Mouse (Mus musculus): ENCODE measurements at regions not wholly inside any gene's neighbourhood (a gene's known extent, or its start where the extent isn't known, plus 50 kb on each side); places are given as distances from the start of the nearest gene placed in this dataset.

- Histone ChIP-seq H3K27ac (ENCODE audit: low read length) (no peak overlapping the region), H3K36me3 (ENCODE audit: control insufficient read depth, insufficient read depth, low read length) (no peaks in the 10 kb centered on the region), H3K9me3 (replicated peaks; ENCODE audit: control insufficient read depth, low read length, poor library complexity, severe bottlenecking) (no peaks in the 10 kb centered on the region), H3K9ac (ENCODE audit: low read depth, low read length) (no peak overlapping the region), H3K4me2 (ENCODE audit: low read length) (no peak overlapping the region), H3K4me1 (ENCODE audit: control insufficient read depth, insufficient read depth, low read length) (no peaks in the 10 kb centered on the region), H3K4me3 (ENCODE audit: low read depth, low read length) (no peak overlapping the region), H3K27me3 (ENCODE audit: control insufficient read depth, insufficient read depth, low read depth, low read length) (no peaks in the 10 kb centered on the region)
- no peak for ATAC-seq
- 57% methylated on average over 2 of the region's 2 CpGs for WGBS
These were observed 120.2 kb upstream of the Rreb1 start for GRCm38 (mm10) chr13:37658034-37658433.

GRCm38 (mm10) chr13:37658519-37658918 lies 119.7 kb upstream of the Rreb1 start:
- Histone ChIP-seq H3K4me2 (ENCODE audit: low read length) (no peak overlapping the region), H3K36me3 (ENCODE audit: control insufficient read depth, insufficient read depth, low read length) (no peaks in the 10 kb centered on the region), H3K9me3 (replicated peaks; ENCODE audit: control insufficient read depth, low read length, poor library complexity, severe bottlenecking) (no peaks in the 10 kb centered on the region), H3K4me3 (ENCODE audit: low read depth, low read length) (no peak overlapping the region), H3K27ac (ENCODE audit: low read length) (no peak overlapping the region), H3K27me3 (ENCODE audit: control insufficient read depth, insufficient read depth, low read depth, low read length) (no peaks in the 10 kb centered on the region), H3K4me1 (ENCODE audit: control insufficient read depth, insufficient read depth, low read length) (no peaks in the 10 kb centered on the region), H3K9ac (ENCODE audit: low read depth, low read length) (no peak overlapping the region)
- 82% methylated on average over 6 of the region's 6 CpGs for WGBS
- no peak for ATAC-seq

GRCm38 (mm10) chr13:37660083-37660482 lies 118.1 kb upstream of the Rreb1 start:
- Histone ChIP-seq H3K9me3 (replicated peaks; ENCODE audit: control insufficient read depth, low read length, poor library complexity, severe bottlenecking) (no peaks in the 10 kb centered on the region), H3K27me3 (ENCODE audit: control insufficient read depth, insufficient read depth, low read depth, low read length) (no peaks in the 10 kb centered on the region), H3K4me1 (ENCODE audit: control insufficient read depth, insufficient read depth, low read length) (no peaks in the 10 kb centered on the region), H3K36me3 (ENCODE audit: control insufficient read depth, insufficient read depth, low read length) (no peaks in the 10 kb centered on the region), H3K4me2 (ENCODE audit: low read length) (no peak overlapping the region), H3K27ac (ENCODE audit: low read length) (no peak overlapping the region), H3K9ac (ENCODE audit: low read depth, low read length) (no peak overlapping the region), H3K4me3 (ENCODE audit: low read depth, low read length) (no peak overlapping the region)
- 90% methylated on average over 4 of the region's 4 CpGs for WGBS
- no peak for ATAC-seq

GRCm38 (mm10) chr13:37660668-37661067 lies 117.5 kb upstream of the Rreb1 start:
- H3K4me3 ChIP-seq (ENCODE audit: low read depth, low read length), result no peak overlapping the region
- no peaks in the 10 kb centered on the region for H3K4me1 ChIP-seq (ENCODE audit: control insufficient read depth, insufficient read depth, low read length)
- H3K9me3 ChIP-seq (replicated peaks; ENCODE audit: control insufficient read depth, low read length, poor library complexity, severe bottlenecking), result no peaks in the 10 kb centered on the region
- H3K27ac ChIP-seq (ENCODE audit: low read length), result no peak overlapping the region
- no peaks in the 10 kb centered on the region for H3K27me3 ChIP-seq (ENCODE audit: control insufficient read depth, insufficient read depth, low read depth, low read length)
- H3K4me2 ChIP-seq (ENCODE audit: low read length), result no peak overlapping the region
- H3K9ac ChIP-seq (ENCODE audit: low read depth, low read length), result no peak overlapping the region
- ATAC-seq, result no peak
- no peaks in the 10 kb centered on the region for H3K36me3 ChIP-seq (ENCODE audit: control insufficient read depth, insufficient read depth, low read length)

- H3K36me3 ChIP-seq (ENCODE audit: control insufficient read depth, insufficient read depth, low read length), result no peaks in the 10 kb centered on the region
- no peaks in the 10 kb centered on the region for H3K27me3 ChIP-seq (ENCODE audit: control insufficient read depth, insufficient read depth, low read depth, low read length)
- H3K4me1 ChIP-seq (ENCODE audit: control insufficient read depth, insufficient read depth, low read length), result no peaks in the 10 kb centered on the region
- no peak overlapping the region for H3K4me3 ChIP-seq (ENCODE audit: low read depth, low read length)
- H3K9ac ChIP-seq (ENCODE audit: low read depth, low read length), result no peak overlapping the region
- no peak overlapping the region for H3K27ac ChIP-seq (ENCODE audit: low read length)
- 78% methylated on average over 2 of the region's 2 CpGs for WGBS
- no peak overlapping the region for H3K4me2 ChIP-seq (ENCODE audit: low read length)
- H3K9me3 ChIP-seq (replicated peaks; ENCODE audit: control insufficient read depth, low read length, poor library complexity, severe bottlenecking), result no peaks in the 10 kb centered on the region
- ATAC-seq, result no peak
These were observed 114.1 kb upstream of the Rreb1 start for GRCm38 (mm10) chr13:37664116-37664515.

GRCm38 (mm10) chr13:37666207-37667003 lies 111.8 kb upstream of the Rreb1 start:
- H3K9me3 ChIP-seq (replicated peaks; ENCODE audit: control insufficient read depth, low read length, poor library complexity, severe bottlenecking), result no peaks in the 10 kb centered on the region
- H3K4me2 ChIP-seq (ENCODE audit: low read length), result no peak overlapping the region
- H3K27ac ChIP-seq (ENCODE audit: low read length), result no peak overlapping the region
- ATAC-seq, result no peak
- no peaks in the 10 kb centered on the region for H3K4me1 ChIP-seq (ENCODE audit: control insufficient read depth, insufficient read depth, low read length)
- no peak overlapping the region for H3K4me3 ChIP-seq (ENCODE audit: low read depth, low read length)
- WGBS, result 82% methylated on average over 22 of the region's 22 CpGs
- H3K27me3 ChIP-seq (ENCODE audit: control insufficient read depth, insufficient read depth, low read depth, low read length), result no peaks in the 10 kb centered on the region
- H3K9ac ChIP-seq (ENCODE audit: low read depth, low read length), result no peak overlapping the region
- H3K36me3 ChIP-seq (ENCODE audit: control insufficient read depth, insufficient read depth, low read length), result no peaks in the 10 kb centered on the region

- Histone ChIP-seq H3K36me3 (ENCODE audit: control insufficient read depth, insufficient read depth, low read length) (no peaks in the 10 kb centered on the region), H3K9me3 (replicated peaks; ENCODE audit: control insufficient read depth, low read length, poor library complexity, severe bottlenecking) (no peaks in the 10 kb centered on the region), H3K4me3 (ENCODE audit: low read depth, low read length) (no peak overlapping the region), H3K9ac (ENCODE audit: low read depth, low read length) (no peak overlapping the region), H3K27ac (ENCODE audit: low read length) (no peak overlapping the region), H3K4me1 (ENCODE audit: control insufficient read depth, insufficient read depth, low read length) (no peaks in the 10 kb centered on the region), H3K27me3 (ENCODE audit: control insufficient read depth, insufficient read depth, low read depth, low read length) (no peaks in the 10 kb centered on the region), H3K4me2 (ENCODE audit: low read length) (no peak overlapping the region)
- 70% methylated on average over 4 of the region's 4 CpGs for WGBS
- no peak for ATAC-seq
These were observed 110.8 kb upstream of the Rreb1 start for GRCm38 (mm10) chr13:37667386-37667785.

GRCm38 (mm10) chr13:37667871-37668270 lies 110.3 kb upstream of the Rreb1 start:
- 78% methylated on average over 5 of the region's 5 CpGs for WGBS

GRCm38 (mm10) chr13:37671109-37671508 lies 107.1 kb upstream of the Rreb1 start:
- H3K4me2 ChIP-seq (ENCODE audit: low read length), result no peak overlapping the region
- no peaks in the 10 kb centered on the region for H3K9me3 ChIP-seq (replicated peaks; ENCODE audit: control insufficient read depth, low read length, poor library complexity, severe bottlenecking)
- H3K27ac ChIP-seq (ENCODE audit: low read length), result no peak overlapping the region
- H3K36me3 ChIP-seq (ENCODE audit: control insufficient read depth, insufficient read depth, low read length), result no peaks in the 10 kb centered on the region
- H3K9ac ChIP-seq (ENCODE audit: low read depth, low read length), result no peak overlapping the region
- H3K4me3 ChIP-seq (ENCODE audit: low read depth, low read length), result no peak overlapping the region
- no peak for ATAC-seq
- 77% methylated on average over 5 of the region's 5 CpGs for WGBS
- H3K4me1 ChIP-seq (ENCODE audit: control insufficient read depth, insufficient read depth, low read length), result no peaks in the 10 kb centered on the region
- no peaks in the 10 kb centered on the region for H3K27me3 ChIP-seq (ENCODE audit: control insufficient read depth, insufficient read depth, low read depth, low read length)

More at GRCm38 (mm10) chr13:37667871-37668270, 110.3 kb upstream of the Rreb1 start:
- Histone ChIP-seq H3K27me3 (ENCODE audit: control insufficient read depth, insufficient read depth, low read depth, low read length) (no peaks in the 10 kb centered on the region), H3K9ac (ENCODE audit: low read depth, low read length) (no peak overlapping the region), H3K36me3 (ENCODE audit: control insufficient read depth, insufficient read depth, low read length) (no peaks in the 10 kb centered on the region), H3K27ac (ENCODE audit: low read length) (no peak overlapping the region), H3K4me2 (ENCODE audit: low read length) (no peak overlapping the region), H3K4me1 (ENCODE audit: control insufficient read depth, insufficient read depth, low read length) (no peaks in the 10 kb centered on the region), H3K9me3 (replicated peaks; ENCODE audit: control insufficient read depth, low read length, poor library complexity, severe bottlenecking) (no peaks in the 10 kb centered on the region), H3K4me3 (ENCODE audit: low read depth, low read length) (no peak overlapping the region)
- ATAC-seq, result no peak
